Mouse (Mus musculus) cerebellum, postnatal 4 days (tissue): ENCODE measurements around the gene Ccdc85a.
A peak's percentile ranks its signal among the peaks of the same experiment; 100 is the strongest.

Source experiments
- DNase-seq, 2 experiments: peaks; one replicate each; pipeline ENCODE4 v3.0.0; 2022; ENCODE audit warnings: low spot score in 2 of 2, mixed read lengths in 1 of 2

Ccdc85a gene

GRCm38 (mm10) chr11:28583911-28584434 is at the start of gene Ccdc85a:
TSS of gene Ccdc85a (minus strand) at chr11:28584324.
- peak; percentile 88 for DNase-seq

DNA sequence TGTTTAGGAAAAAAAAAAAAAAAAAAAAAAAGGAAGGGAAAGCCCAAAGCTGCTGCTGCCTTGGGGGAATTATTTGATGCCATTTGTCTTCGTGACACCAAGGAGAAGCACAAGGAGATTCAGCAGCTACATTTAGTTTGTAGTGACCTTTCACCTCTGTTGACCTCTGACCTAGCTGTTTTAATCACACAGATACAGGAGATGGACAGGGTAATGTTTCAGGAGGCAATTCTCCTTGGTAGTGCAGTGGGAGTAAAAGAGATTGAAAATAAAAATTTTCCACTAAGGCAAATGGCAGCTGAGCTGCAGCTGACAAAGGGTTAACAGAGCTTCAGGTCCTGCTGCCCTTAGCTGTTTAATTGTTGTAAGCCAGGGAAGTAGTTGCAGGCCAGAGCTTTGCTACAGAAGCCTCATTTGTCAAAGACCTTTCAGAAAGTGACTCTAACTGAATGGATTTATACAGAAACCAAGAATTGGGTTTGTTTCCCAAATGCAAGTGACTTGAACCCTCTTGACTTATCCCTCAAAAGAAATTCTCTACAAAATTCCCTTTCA is 49.5 kb upstream of the Ccdc85a start:
- DNase-seq, result no peak

GRCm38 (mm10) chr11:28633093-28633492 is 49.0 kb upstream of the Ccdc85a start:
- no peak for DNase-seq

DNA sequence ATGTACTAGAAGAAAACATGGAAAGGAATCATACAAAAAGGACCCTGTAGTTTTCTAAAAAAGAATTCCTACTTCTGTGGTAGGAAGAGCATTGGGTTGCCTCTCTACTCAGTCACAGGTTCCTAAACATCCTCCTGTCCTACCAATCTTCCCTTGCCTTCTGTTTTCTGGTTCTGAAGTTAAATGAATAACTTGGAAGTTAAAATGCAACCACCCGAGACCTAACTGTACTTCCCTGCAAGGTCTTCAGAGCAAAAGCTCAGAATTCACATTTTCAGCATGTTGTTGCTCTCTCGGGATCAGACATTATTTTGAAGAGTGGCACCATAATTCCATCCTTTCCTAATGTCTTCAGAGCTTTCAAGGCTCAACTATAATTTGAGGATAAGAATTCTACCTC is 46.6 kb upstream of the Ccdc85a start:
- no peak for DNase-seq

- no peak for DNase-seq
These were observed 26.8 kb upstream of the Ccdc85a start for GRCm38 (mm10) chr11:28610781-28611491.

DNA sequence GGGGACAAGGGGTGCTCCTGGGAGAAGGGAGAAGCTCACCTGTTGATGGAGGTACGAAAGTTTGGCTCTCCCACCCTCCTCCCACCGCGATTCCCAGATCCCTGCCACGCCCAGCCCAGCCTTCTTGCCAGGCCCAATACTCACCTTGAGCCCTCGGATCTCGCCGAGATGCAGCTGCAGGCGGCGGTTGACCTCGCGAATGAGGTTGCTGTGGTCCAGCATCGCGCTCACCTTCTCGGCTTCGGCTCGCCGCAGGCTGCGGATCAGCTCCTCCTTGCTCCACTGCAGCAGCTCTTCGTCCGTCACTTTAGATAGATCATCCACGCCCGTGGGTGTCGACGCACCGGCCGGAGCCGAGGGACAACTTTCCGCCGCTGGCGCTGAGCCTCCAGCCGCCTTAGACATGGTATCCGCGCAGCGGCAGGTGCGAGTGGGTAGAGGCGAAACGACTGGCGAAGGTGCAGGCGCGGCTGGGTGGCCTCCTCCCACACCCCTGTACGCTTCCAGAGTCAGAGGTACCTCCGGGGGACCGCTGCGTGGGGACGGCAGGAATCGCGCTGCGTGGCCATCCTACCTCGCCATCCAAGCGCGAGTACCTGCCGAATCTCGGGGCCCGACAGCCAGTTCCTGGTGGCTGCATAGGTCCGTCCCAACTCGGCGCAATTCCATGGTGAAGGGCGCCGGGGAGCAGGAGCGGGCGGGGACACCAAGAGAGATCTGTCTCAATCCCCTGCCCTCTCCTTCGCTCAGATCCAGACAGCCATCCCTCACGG is 800 bp downstream of the Ccdc85a start:
- peak; percentile 28 to 45 for DNase-seq

GRCm38 (mm10) chr11:28582218-28582617 is 1.9 kb downstream of the Ccdc85a start:
- DNase-seq, result no peak

GRCm38 (mm10) chr11:28572423-28572822 is 11.7 kb downstream of the Ccdc85a start:
- DNase-seq, result no peak

GRCm38 (mm10) chr11:28556420-28556819 is 27.7 kb downstream of the Ccdc85a start:
- no peak for DNase-seq

DNA sequence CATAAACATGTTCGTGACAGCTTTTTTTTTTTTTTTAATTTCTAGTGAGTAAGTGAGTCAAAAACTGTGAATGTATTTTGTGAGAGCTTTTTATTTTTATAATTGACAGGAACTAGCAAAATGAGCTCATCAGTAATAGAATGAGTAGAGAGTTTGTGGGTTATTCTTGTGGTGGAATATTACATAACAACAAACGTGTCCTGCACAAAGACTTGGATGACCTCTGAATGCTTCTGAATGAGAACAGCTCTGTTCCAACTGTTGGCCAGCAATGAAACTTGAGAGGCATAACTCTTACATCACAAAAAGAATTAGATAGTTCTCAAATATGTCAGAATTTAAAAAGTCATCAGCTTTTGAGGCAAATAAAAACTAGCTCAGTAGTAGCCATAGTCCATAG is 40.7 kb downstream of the Ccdc85a start:
- no peak for DNase-seq

GRCm38 (mm10) chr11:28541307-28541706 is 42.8 kb downstream of the Ccdc85a start:
- no peak for DNase-seq

DNA sequence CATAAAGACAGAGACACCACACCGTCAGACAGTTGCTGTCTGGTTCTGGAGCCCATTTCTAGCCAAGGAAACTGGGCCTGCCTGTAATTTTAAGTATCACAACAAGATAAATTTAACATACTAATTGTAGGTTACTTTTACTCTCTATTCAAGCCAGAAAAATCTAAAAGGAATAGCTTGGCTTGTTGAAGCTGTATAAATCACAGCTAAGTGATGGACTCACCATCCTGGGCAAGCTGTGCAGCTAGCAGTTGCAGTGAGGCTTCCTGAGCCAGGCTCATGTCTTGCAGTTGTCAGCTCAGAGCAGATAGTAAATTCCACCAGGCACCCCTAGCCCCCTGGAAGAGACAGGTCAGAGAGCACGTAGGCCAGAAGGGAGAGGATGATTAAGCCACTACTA is 50.8 kb downstream of the Ccdc85a start:
- DNase-seq, result no peak

DNA sequence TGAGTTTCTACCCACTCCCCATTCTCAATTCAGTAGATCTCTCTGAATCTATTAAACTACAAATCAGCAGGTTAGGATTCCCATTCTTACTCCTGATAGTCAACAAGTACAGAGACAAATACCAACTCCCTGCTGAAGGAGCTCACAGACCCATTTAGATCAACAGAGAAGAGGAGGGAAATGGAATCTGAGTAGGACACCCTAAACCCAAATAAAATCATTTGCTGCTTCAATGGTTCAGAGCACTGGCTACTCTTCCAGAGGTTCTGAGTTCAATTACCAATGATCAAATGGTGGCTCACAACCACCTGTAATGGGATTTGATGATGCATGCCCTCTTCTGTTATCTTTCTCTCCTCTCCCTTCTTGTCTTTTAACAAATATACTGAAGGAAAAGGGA is 82.9 kb downstream of the Ccdc85a start:
- no peak for DNase-seq

GRCm38 (mm10) chr11:28497034-28497433 is 87.1 kb downstream of the Ccdc85a start:
- DNase-seq, result no peak

- DNase-seq, result no peak
These were observed 90.8 kb downstream of the Ccdc85a start for GRCm38 (mm10) chr11:28493362-28493761.

DNA sequence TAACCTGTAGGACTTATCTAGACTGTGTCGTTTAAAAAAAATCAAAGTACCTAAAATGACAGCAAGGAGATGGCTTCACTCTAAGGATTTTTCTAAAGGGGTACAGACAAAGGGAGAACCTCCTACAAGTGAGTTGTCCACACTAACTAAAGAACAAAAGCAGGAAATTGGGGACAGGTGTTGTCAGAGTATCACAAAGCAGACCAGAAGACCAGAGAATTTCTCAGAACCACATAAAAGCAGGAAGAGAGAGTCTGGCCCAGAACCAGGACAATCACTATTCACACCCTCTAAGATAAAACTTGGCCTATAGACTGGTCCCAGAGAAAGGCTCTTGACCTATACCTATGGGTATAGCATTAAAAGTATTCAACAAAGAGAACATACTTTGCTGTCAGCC is 92.8 kb downstream of the Ccdc85a start:
- DNase-seq, result no peak

- DNase-seq, result no peak
These were observed 99.9 kb downstream of the Ccdc85a start for GRCm38 (mm10) chr11:28484083-28484729.

GRCm38 (mm10) chr11:28477088-28477487 is 107.0 kb downstream of the Ccdc85a start:
- DNase-seq, result no peak

GRCm38 (mm10) chr11:28465726-28466125 is 118.4 kb downstream of the Ccdc85a start:
- DNase-seq, result no peak

DNA sequence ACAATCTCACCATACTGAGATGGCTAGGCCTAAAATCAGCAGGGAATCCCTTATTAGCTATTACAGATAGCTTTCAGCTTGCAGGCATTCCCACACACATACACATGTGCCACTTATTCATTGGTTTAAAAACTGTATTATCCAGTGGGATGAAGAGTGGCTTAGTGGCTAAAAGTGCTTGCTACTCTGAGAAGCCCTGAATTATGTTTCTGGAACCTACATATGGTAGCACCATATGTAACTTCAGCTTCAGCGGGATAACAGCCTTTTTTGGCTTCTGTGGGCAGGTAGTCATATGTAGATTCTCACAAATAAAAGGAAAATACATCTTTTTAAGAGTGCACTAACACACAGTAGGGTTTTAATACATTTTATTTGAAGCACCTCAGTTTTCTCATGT is 119.2 kb downstream of the Ccdc85a start:
- DNase-seq, result no peak

- no peak for DNase-seq
These were observed 125.0 kb downstream of the Ccdc85a start for GRCm38 (mm10) chr11:28459165-28459564.

GRCm38 (mm10) chr11:28439877-28440276 is 144.2 kb downstream of the Ccdc85a start:
- DNase-seq, result no peak
